In genomic region chr19:56867701-56868100, GRCm38 (mm10) we compare ENCODE assay signal across 37 mouse cellular contexts. TPM values are rescaled to one million over a fixed set of nuclear protein-coding genes. Genes with fewer than 3 reads are reported as not detected.
"Had no signal": no experiment of that assay in that cellular context is flagged by ENCODE, and none has a peak within 500 bp of the region (broad histone marks: within the 10 kb centered on the region; RNA-seq: fewer than 3 reads in every experiment).

No protein-coding gene starts in this region.

- H3K27ac ChIP-seq: limb, embryonic 10.5 days; limb, embryonic 12.5 days; limb, embryonic 13.5 days; limb, embryonic 15.5 days; liver, embryonic 12.5 days; liver, embryonic 13.5 days; liver, embryonic 14.5 days; liver, embryonic 15.5 days; lung, embryonic 15.5 days; macrophage; midbrain, embryonic 10.5 days; midbrain, embryonic 12.5 days; midbrain, embryonic 13.5 days; neural tube, embryonic 12.5 days; neural tube, embryonic 13.5 days had no signal

- DNase-seq: left cerebral cortex, postnatal 4 days; liver; liver, embryonic 13.5 days; liver, postnatal 0 days; lung, adult 18-20 months; lung, adult 2 months; lung, embryonic 14.5 days; lung, postnatal 10 days; lung, postnatal 14 days; lung, postnatal 36 days; midbrain, embryonic 14.5 days had no signal

- ATAC-seq: liver, embryonic 12.5 days; liver, postnatal 0 days; lung, postnatal 0 days; midbrain, embryonic 13.5 days; midbrain, embryonic 16.5 days had no signal

- H3K9me3 ChIP-seq: limb, embryonic 10.5 days; limb, embryonic 12.5 days; limb, embryonic 13.5 days; limb, embryonic 15.5 days; liver, embryonic 12.5 days; liver, embryonic 13.5 days; liver, embryonic 15.5 days; lung, embryonic 15.5 days; megakaryocyte, embryonic 14.5 days; midbrain, embryonic 10.5 days; midbrain, embryonic 12.5 days; midbrain, embryonic 13.5 days; neural tube, embryonic 12.5 days; neural tube, embryonic 13.5 days had no signal

- H3K4me2 ChIP-seq: limb, embryonic 12.5 days; limb, embryonic 13.5 days; limb, embryonic 15.5 days; liver, embryonic 11.5 days; liver, embryonic 12.5 days; liver, embryonic 13.5 days; liver, embryonic 15.5 days; lung, embryonic 14.5 days; lung, embryonic 15.5 days; midbrain, embryonic 12.5 days; midbrain, embryonic 13.5 days; neural tube, embryonic 12.5 days; neural tube, embryonic 13.5 days had no signal

- H3K36me3 ChIP-seq: limb, embryonic 10.5 days; limb, embryonic 12.5 days; limb, embryonic 13.5 days; limb, embryonic 15.5 days; liver, embryonic 12.5 days; liver, embryonic 13.5 days; liver, embryonic 15.5 days; lung, embryonic 15.5 days; midbrain, embryonic 10.5 days; midbrain, embryonic 12.5 days; midbrain, embryonic 13.5 days; neural tube, embryonic 12.5 days; neural tube, embryonic 13.5 days had no signal

- H3K4me3 ChIP-seq: limb, embryonic 10.5 days; limb, embryonic 12.5 days; limb, embryonic 13.5 days; limb, embryonic 15.5 days; liver, embryonic 12.5 days; liver, embryonic 13.5 days; liver, embryonic 15.5 days; lung, embryonic 15.5 days; megakaryocyte, embryonic 14.5 days; midbrain, embryonic 10.5 days; midbrain, embryonic 12.5 days; midbrain, embryonic 13.5 days; myocyte; neural tube, embryonic 12.5 days; neural tube, embryonic 13.5 days had no signal

- H3K9ac ChIP-seq: limb, embryonic 12.5 days; limb, embryonic 13.5 days; limb, embryonic 15.5 days; liver, embryonic 12.5 days; liver, embryonic 13.5 days; liver, embryonic 14.5 days; liver, embryonic 15.5 days; liver, postnatal 0 days; lung, embryonic 14.5 days; lung, embryonic 15.5 days; midbrain, embryonic 12.5 days; midbrain, embryonic 13.5 days; neural tube, embryonic 12.5 days; neural tube, embryonic 13.5 days had no signal

- H3K4me1 ChIP-seq: limb, embryonic 12.5 days; limb, embryonic 13.5 days; limb, embryonic 15.5 days; liver, embryonic 12.5 days; liver, embryonic 13.5 days; liver, embryonic 15.5 days; lung, embryonic 15.5 days; midbrain, embryonic 10.5 days; midbrain, embryonic 12.5 days; midbrain, embryonic 13.5 days; neural tube, embryonic 12.5 days; neural tube, embryonic 13.5 days had no signal

RNA-seq across cellular contexts. Expression of gene Vwa2, which starts 6.3 kb away (rescaled TPM):
- total RNA-seq: left cerebral cortex, postnatal 25 days; left cerebral cortex, postnatal 36 days; liver, adult 2 months; megakaryocyte progenitor cell, adult 5-6 weeks; megakaryocyte, adult 5-6 weeks; megakaryocyte-erythroid progenitor cell, adult 5-6 weeks; monocyte, adult 5-6 weeks had no signal
- polyA plus RNA-seq: liver, adult 2 months; liver, embryonic 13.5 days; liver, embryonic 15.5 days; liver, postnatal 0 days; macrophage had no signal

RNA-seq across cellular contexts. Expression of gene Tdrd1, which starts 41.7 kb away (rescaled TPM):
- total RNA-seq: liver, adult 2 months; megakaryocyte-erythroid progenitor cell, adult 5-6 weeks had no signal
- polyA plus RNA-seq: liver, adult 2 months; liver, postnatal 0 days; lung, postnatal 0 days; macrophage; myocyte had no signal
